Mouse (Mus musculus): ENCODE results near the gene Tfap2c.

- TF ChIP-seq POLR2A (IDR thresholded peaks at IDR 0.05; ENCODE audit: extremely low read depth, insufficient read depth, low read length) (no peak), CTCF (IDR thresholded peaks at IDR 0.05; ENCODE audit: low read depth, low read length) (no peak)
Measured at GRCm38 (mm10) chr2:172551081-172551720, 1.8 kb downstream of the Tfap2c start.

All from liver, adult 2 months (tissue).